Mouse (Mus musculus) limb, embryonic 14.5 days (tissue): Measurements from ENCODE around the gene Rai14. TPM values are rescaled to one million over a fixed set of nuclear protein-coding genes. Genes with fewer than 3 reads are reported as not detected.

Experiments used
- ATAC-seq: fragments of 200-750 bp; cut with Nextera tagmentation; 2 replicates; pipeline ENCODE4 v1.8.0; 2017; ENCODE audit warnings: low read depth, moderate number of reproducible peaks, moderate TSS enrichment; ENCODE audit not compliant: low FRiP score
- DNase-seq: peaks from one replicate; pipeline ENCODE4 v3.0.0-alpha.2; 2015; ENCODE audit warnings: low spot score
- H3K27ac ChIP-seq: fragments of 300-500 bp; sonication (generic); replicated peaks from 2 replicates; pipeline ENCODE4 v1.5.1; 2014; ENCODE audit warnings: low read depth, mild to moderate bottlenecking, low read length, moderate library complexity, mixed read lengths
- H3K27me3 ChIP-seq: fragments of 300-500 bp; sonication (generic); 2 replicates; pipeline ENCODE4 v1.6.1; 2014; ENCODE audit warnings: low read length, mixed read lengths; ENCODE audit not compliant: control insufficient read depth, insufficient read depth
- H3K36me3 ChIP-seq: fragments of 300-500 bp; sonication (generic); 2 replicates; pipeline ENCODE4 v1.6.1; 2014; ENCODE audit warnings: mild to moderate bottlenecking, low read length, moderate library complexity, mixed read lengths; ENCODE audit not compliant: control insufficient read depth, insufficient read depth
- H3K4me1 ChIP-seq: fragments of 300-500 bp; sonication (generic); 2 replicates; pipeline ENCODE4 v1.6.1; 2014; ENCODE audit warnings: antibody characterized with exemption, low read length, mixed read lengths; ENCODE audit not compliant: control insufficient read depth, insufficient read depth
- H3K4me2 ChIP-seq: fragments of 300-500 bp; sonication (generic); replicated peaks from 2 replicates; pipeline ENCODE4 v1.6.1; 2014; ENCODE audit warnings: low read depth, mild to moderate bottlenecking, low read length, moderate library complexity; ENCODE audit not compliant: severe bottlenecking
- H3K4me3 ChIP-seq: fragments of 300-500 bp; sonication (generic); replicated peaks from 2 replicates; pipeline ENCODE4 v1.5.1; 2014; ENCODE audit warnings: low read length
- H3K9ac ChIP-seq: fragments of 300-500 bp; sonication (generic); 2 replicates; pipeline ENCODE4 v1.6.1; 2014; ENCODE audit warnings: mild to moderate bottlenecking, low read depth, low read length, moderate library complexity; ENCODE audit not compliant: severe bottlenecking
- H3K9me3 ChIP-seq: fragments of 300-500 bp; sonication (generic); 2 replicates; pipeline ENCODE4 v1.6.1; 2016; ENCODE audit warnings: low read length; ENCODE audit not compliant: control insufficient read depth
- POLR2A ChIP-seq: fragments of 200-500 bp; IDR thresholded peaks from 2 replicates; pipeline ENCODE4 v1.8.0; 2012; ENCODE audit warnings: inconsistent platforms, mild to moderate bottlenecking, moderate library complexity, borderline replicate concordance; ENCODE audit not compliant: insufficient read depth, insufficient read length; ENCODE audit errors: extremely low read depth
- WGBS: fragments of 180-500 bp; shearing (Covaris S2); extraction: QIAGEN DNeasy Blood & Tissue Kit; methylation state at CpG from one replicate; pipeline ENCODE4 v1.1.7; 2014; 5-methylcytosine and 5-hydroxymethylcytosine counted together
- polyA plus RNA-seq, 2 experiments: library from polyadenylated mRNA; depleted of rRNA in 1 of 2; stranded (reverse) in 1 of 2; unstranded in 1 of 2; fragments of >200 nt; fragmentation: Nextera tagmentation in 1 of 2; extraction: Ambion mirVana in 1 of 2; gene quantifications; 2 replicates each; pipeline versions ENCODE4 v1.2.1 to v1.2.3; 2012 to 2014

Rai14 gene
- polyA plus RNA-seq, 2 experiments, result 44.6 to 57.2 TPM

DNA sequence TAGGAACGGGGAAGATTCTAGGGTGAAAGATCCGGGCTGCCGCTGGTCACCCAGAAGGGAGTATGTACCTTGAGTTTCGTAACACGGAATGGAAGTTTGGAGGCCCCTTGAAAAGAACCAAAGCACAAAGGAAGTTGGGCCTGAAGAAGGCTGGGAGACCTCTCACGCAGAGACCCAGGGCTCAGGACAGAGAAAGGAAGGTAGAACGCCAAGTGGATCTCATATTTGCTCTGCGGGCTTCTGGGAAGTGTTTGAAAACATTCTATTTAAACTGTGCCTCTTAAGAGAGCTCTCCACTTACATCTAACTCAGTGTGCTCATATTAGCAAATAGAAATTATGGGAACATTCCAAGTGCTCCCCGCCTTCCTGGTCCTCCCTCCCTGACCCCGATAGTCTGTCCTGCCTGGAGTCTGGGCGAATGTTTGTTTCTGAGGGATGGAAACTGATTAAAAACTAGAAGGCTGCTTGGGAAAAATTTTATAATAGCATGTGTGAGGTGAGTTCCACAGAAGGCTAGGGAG lies 6.9 kb upstream of the Rai14 start:
- DNase-seq, result no peak
- ATAC-seq, result no peak
- Histone ChIP-seq H3K9me3 (no peaks in the 10 kb centered on the region), H3K4me3 (no peak overlapping the region), H3K36me3 (no peaks in the 10 kb centered on the region), H3K27ac (no peak overlapping the region), H3K27me3 (no peaks in the 10 kb centered on the region), H3K4me1 (peaks cover 16% of the 10 kb centered on the region), H3K4me2 (no peak overlapping the region), H3K9ac (no peak overlapping the region)
- TF ChIP-seq POLR2A, result no peak
- WGBS, result 89% methylated on average over 11 of the region's 11 CpGs

DNA sequence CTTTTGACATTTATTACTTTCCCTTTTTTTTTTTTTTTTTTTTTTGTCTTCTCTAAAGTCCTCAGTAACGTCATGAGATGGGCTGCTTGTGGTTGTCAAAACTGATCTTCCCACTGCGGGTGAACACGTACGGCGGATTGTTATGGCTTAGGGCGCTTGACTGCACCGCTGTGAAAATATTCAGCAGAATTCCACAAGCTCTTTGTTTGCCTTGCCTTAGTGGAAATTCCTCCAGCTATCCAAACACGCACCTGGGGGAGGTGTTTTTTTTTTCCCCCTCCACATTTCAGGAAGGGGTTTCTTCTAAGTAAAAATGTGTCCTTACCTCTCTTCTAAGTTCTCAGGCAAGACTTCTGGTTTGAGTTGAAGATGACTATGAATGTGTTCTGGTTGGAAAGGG lies 6.2 kb upstream of the Rai14 start:
- 49% methylated on average over 8 of the region's 8 CpGs for WGBS
- Histone ChIP-seq H3K9me3 (no peaks in the 10 kb centered on the region), H3K4me2 (no peak overlapping the region), H3K27ac (no peak overlapping the region), H3K4me3 (no peak overlapping the region), H3K4me1 (peaks cover 16% of the 10 kb centered on the region), H3K36me3 (no peaks in the 10 kb centered on the region), H3K9ac (no peak overlapping the region), H3K27me3 (no peaks in the 10 kb centered on the region)
- ATAC-seq, result no peak
- TF ChIP-seq POLR2A, result no peak
- DNase-seq, result no peak

DNA sequence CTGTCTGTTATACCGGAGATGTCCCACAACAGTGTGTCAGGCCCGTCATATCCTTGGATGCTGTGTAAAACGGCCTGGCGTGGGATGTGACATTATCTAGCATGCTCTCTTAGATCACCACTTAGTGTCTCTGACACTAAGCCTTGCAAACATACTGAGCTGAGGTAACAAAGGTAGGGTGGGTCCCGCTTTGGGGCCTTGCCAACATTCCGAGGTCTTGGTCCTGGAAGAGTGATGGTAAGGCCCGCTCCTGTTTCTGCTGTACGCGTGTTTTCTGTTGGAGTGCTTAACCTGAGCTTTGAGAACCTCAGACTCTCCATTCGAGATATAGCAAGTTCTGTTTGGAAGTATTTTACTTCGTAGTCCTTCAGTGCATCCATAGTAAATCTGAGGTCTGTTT lies 5.8 kb upstream of the Rai14 start:
- Histone ChIP-seq H3K4me3 (no peak overlapping the region), H3K4me2 (no peak overlapping the region), H3K4me1 (peaks cover 16% of the 10 kb centered on the region), H3K9ac (no peak overlapping the region), H3K27me3 (no peaks in the 10 kb centered on the region), H3K9me3 (no peaks in the 10 kb centered on the region), H3K27ac (no peak overlapping the region; the same call in 1 of the 2 replicates), H3K36me3 (no peaks in the 10 kb centered on the region)
- TF ChIP-seq POLR2A, result no peak
- ATAC-seq, result no peak
- no peak for DNase-seq
- WGBS, result 82% methylated on average over 11 of the region's 11 CpGs

DNA sequence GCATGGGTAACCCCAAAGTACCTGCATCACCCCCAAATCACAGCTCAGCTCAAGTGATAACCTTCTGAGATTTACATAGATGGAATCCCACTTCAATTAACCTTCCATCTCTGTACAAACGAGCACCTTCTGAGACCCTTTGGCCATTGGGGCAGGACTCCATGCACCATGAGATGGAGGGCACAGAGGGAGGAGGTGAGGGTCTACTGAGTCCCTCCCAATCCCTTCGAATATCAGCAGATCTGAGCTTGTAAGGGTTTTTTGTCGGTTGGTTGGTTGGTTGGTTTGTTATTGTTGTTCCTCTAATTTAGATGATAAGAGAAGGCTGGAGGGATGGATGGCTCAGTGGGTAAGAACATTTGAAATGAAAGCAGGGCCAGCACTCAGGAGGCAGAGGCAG lies 5.1 kb upstream of the Rai14 start:
- ATAC-seq, result no peak
- no peak overlapping the region for H3K27ac ChIP-seq
- no peaks in the 10 kb centered on the region for H3K36me3 ChIP-seq
- H3K4me1 ChIP-seq, result peaks cover 16% of the 10 kb centered on the region
- H3K9ac ChIP-seq, result no peak overlapping the region
- H3K27me3 ChIP-seq, result no peaks in the 10 kb centered on the region
- H3K4me3 ChIP-seq, result no peak overlapping the region
- DNase-seq, result no peak
- no peak for TF ChIP-seq POLR2A
- H3K4me2 ChIP-seq, result no peak overlapping the region
- H3K9me3 ChIP-seq, result no peaks in the 10 kb centered on the region
- 93% methylated on average over 3 of the region's 3 CpGs for WGBS

DNA sequence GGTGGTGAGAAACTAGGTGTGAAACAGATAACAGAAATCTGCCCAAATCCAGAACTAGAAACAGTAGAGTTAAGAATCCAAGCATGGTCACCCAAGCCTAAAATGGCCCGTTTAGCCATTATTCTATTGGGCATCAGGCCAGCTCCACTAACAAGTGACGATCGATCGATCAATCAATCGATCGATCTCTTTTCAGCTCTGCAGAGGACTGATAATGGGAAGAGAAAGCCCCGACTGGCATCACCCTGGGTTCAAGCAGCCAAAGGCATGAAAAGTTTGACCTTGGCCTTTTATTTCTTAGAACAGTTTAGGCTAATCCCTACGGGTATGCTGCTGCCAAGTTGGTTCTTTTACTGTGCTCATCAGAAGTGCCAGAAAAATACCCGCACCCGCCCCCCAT lies 4.3 kb upstream of the Rai14 start:
- TF ChIP-seq POLR2A, result no peak
- no peak overlapping the region for H3K4me2 ChIP-seq
- WGBS, result 91% methylated on average over 10 of the region's 10 CpGs
- no peak overlapping the region for H3K9ac ChIP-seq
- no peaks in the 10 kb centered on the region for H3K36me3 ChIP-seq
- H3K4me1 ChIP-seq, result peaks cover 16% of the 10 kb centered on the region
- H3K4me3 ChIP-seq, result no peak overlapping the region
- ATAC-seq, result no peak
- H3K27ac ChIP-seq, result no peak overlapping the region
- no peaks in the 10 kb centered on the region for H3K27me3 ChIP-seq
- no peaks in the 10 kb centered on the region for H3K9me3 ChIP-seq
- no peak for DNase-seq

DNA sequence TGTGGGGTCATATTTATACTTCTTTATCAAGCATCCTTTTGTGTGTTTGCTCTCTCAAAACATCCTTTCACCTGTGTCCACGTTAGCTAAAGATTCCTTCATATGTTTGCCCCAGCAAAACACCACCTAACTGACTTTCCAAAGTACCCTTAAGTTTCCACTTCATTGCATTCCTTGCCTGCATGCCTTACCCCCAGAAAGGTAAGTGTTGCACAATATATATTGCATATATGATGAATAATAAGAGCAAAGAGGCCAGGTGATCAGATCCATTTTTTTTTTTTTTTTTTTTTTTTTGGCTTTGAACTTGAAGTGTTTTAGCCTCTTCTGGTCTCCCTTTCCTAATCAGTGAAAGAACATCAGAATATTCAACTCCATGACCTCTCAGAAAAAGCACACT lies 2.9 kb upstream of the Rai14 start:
- no peak for DNase-seq
- no peaks in the 10 kb centered on the region for H3K9me3 ChIP-seq
- H3K4me3 ChIP-seq, result no peak overlapping the region
- peaks cover 10% of the 10 kb centered on the region for H3K4me1 ChIP-seq
- no peak for ATAC-seq
- TF ChIP-seq POLR2A, result no peak
- H3K4me2 ChIP-seq, result no peak overlapping the region
- WGBS, result 95% methylated on average over 1 of the region's 1 CpGs
- H3K9ac ChIP-seq, result no peak overlapping the region
- H3K27me3 ChIP-seq, result no peaks in the 10 kb centered on the region
- H3K36me3 ChIP-seq, result no peaks in the 10 kb centered on the region
- H3K27ac ChIP-seq, result no peak overlapping the region
